Mouse (Mus musculus): ENCODE results near the gene Vmn1r45. TPM values are rescaled to one million over a fixed set of nuclear protein-coding genes. Genes with fewer than 3 reads are reported as not detected.
"Not testable (repeated sequence)": the region's sequence is repeated elsewhere in the genome, so short reads cannot be mapped to it uniquely, and the experiment has no call there.

Gene Vmn1r45
- not detected in 2 replicates for polyA plus RNA-seq (2016; fragmentation: Nextera tagmentation; extraction: Ambion mirVana)

DNA sequence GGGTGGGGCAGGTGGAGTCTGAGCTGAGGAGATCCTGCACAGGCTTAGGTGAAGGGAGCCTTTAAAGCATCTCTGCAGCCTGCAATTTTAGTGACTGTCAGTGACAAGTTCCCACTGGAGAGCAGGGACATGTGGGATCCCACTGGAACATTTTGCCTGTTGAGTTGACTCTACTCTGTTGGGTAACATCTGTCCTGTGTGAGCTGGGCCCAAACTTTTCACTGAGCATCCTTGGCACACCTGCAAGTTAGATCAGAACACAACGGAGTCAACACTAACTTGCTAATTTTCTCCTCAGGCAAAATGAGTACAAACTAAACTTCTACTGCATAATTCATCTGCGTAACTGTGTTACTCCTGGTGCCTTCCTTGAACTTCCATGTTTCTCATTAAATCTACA, at the start of gene Vmn1r45:
Gene Vmn1r45, minus strand, starts transcription at position 101 of the 400 bp plus-strand sequence.
- H3K9ac ChIP-seq; H3K36me3 ChIP-seq; H3K4me2 ChIP-seq (replicated peaks); ATAC-seq (ENCODE audit: low FRiP score, low read depth); H3K27ac ChIP-seq; H3K4me3 ChIP-seq; H3K4me1 ChIP-seq; H3K9me3 ChIP-seq; H3K27me3 ChIP-seq (replicated peaks): not testable (repeated sequence)
- 95% methylated on average over 2 of the region's 2 CpGs for WGBS

DNA sequence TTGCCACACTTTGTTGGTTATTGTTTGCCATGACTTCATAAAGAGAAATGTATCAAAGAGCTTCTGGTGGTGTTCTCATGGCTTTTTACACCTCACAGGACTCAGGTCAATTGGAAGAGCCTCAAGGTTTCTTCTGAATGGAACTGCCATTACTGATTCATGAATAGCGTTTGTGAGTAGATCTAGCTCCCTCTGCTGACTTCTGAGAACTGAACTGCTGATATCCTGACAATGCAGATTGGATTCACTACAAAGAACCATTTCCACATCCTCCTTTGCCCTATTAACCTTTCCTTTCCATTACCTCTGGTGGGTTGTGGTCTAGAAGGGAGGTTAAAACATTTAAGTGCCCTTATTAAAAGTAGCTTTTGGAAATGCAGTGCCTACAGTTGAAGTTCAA, 45.6 kb upstream of the Vmn1r45 start:
- H3K4me2 ChIP-seq (replicated peaks) = no peak overlapping the region
- H3K36me3 ChIP-seq = no peaks in the 10 kb centered on the region
- peaks cover 30% of the 10 kb centered on the region for H3K9me3 ChIP-seq
- no peak overlapping the region for H3K27ac ChIP-seq
- WGBS = 12% methylated on average over 1 of the region's 1 CpGs
- H3K4me3 ChIP-seq = no peak overlapping the region
- no peak for ATAC-seq (ENCODE audit: low FRiP score, low read depth)
- no peaks in the 10 kb centered on the region for H3K4me1 ChIP-seq
- H3K27me3 ChIP-seq (replicated peaks) = no peaks in the 10 kb centered on the region
- H3K9ac ChIP-seq = no peak overlapping the region

GRCm38 (mm10) chr6:89969013-89969412, 28.6 kb upstream of the Vmn1r45 start, which contains the start of gene Vmn1r46:
TSS of gene Vmn1r46 (plus strand) at chr6:89969313.
- Histone ChIP-seq H3K27me3 (replicated peaks) (no peaks in the 10 kb centered on the region), H3K9me3 (peaks cover 12% of the 10 kb centered on the region), H3K27ac (no peak within 1 kb of the TSS), H3K4me2 (replicated peaks) (no peak within 1 kb of the TSS), H3K36me3 (no peaks in the 10 kb centered on the region), H3K4me3 (no peak within 1 kb of the TSS), H3K4me1 (no peaks in the 10 kb centered on the region), H3K9ac (no peak within 1 kb of the TSS)
- no peak for ATAC-seq (ENCODE audit: low FRiP score, low read depth)
- WGBS = 59% methylated on average over 2 of the region's 2 CpGs

- Histone ChIP-seq H3K9ac (no peak overlapping the region), H3K36me3 (no peaks in the 10 kb centered on the region), H3K4me3 (no peak overlapping the region), H3K27ac (no peak overlapping the region), H3K9me3 (peaks cover 7% of the 10 kb centered on the region; the same call in 1 of the 2 replicates), H3K4me2 (replicated peaks) (no peak overlapping the region), H3K27me3 (replicated peaks) (no peaks in the 10 kb centered on the region), H3K4me1 (no peaks in the 10 kb centered on the region)
- ATAC-seq (ENCODE audit: low FRiP score, low read depth) = no peak
Measured at GRCm38 (mm10) chr6:89966341-89966740, 25.9 kb upstream of the Vmn1r45 start.

DNA sequence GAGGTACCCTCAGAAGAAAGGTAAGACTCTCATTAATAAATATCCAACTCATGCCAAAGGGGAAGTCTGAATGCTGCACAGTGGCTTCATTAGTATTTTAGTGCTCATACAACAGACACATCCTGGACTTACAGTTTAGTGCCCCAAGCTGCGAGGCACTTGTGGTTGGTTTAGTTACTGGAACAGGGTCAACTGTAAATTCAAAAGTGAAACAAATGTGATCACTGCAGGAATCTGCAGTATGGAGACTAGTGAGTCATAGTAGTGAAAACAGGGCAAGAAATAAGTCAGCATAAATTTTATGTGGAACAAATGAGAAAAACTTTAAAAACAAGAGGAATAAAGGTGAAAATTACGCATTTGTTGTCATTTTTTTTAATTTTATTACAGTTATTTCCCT, 13.2 kb upstream of the Vmn1r45 start:
- H3K4me2 ChIP-seq (replicated peaks) = no peak overlapping the region
- no peak overlapping the region for H3K9ac ChIP-seq
- peaks cover 12% of the 10 kb centered on the region; the same call in 1 of the 2 replicates for H3K9me3 ChIP-seq
- H3K36me3 ChIP-seq = no peaks in the 10 kb centered on the region
- H3K4me1 ChIP-seq = no peaks in the 10 kb centered on the region
- WGBS = 71% methylated on average over 2 of the region's 2 CpGs
- ATAC-seq (ENCODE audit: low FRiP score, low read depth) = no peak
- H3K4me3 ChIP-seq = no peak overlapping the region
- H3K27me3 ChIP-seq (replicated peaks) = no peaks in the 10 kb centered on the region
- no peak overlapping the region for H3K27ac ChIP-seq

- H3K36me3 ChIP-seq = no peaks in the 10 kb centered on the region
Measured at GRCm38 (mm10) chr6:89940926-89941325, 528 bp upstream of the Vmn1r45 start.

GRCm38 (mm10) chr6:89883812-89884211, 56.6 kb downstream of the Vmn1r45 start:
- no peak overlapping the region for H3K9ac ChIP-seq
- H3K36me3 ChIP-seq = no peaks in the 10 kb centered on the region
- H3K9me3 ChIP-seq = no peaks in the 10 kb centered on the region; the same call in 1 of the 2 replicates
- 66% methylated on average over 2 of the region's 2 CpGs for WGBS
- no peak overlapping the region for H3K27ac ChIP-seq
- H3K27me3 ChIP-seq (replicated peaks) = no peaks in the 10 kb centered on the region
- no peaks in the 10 kb centered on the region for H3K4me1 ChIP-seq
- H3K4me2 ChIP-seq (replicated peaks) = no peak overlapping the region
- no peak overlapping the region for H3K4me3 ChIP-seq
- no peak for ATAC-seq (ENCODE audit: low FRiP score, low read depth)

More at GRCm38 (mm10) chr6:89940926-89941325, 528 bp upstream of the Vmn1r45 start:
- Histone ChIP-seq H3K4me1 (no peaks in the 10 kb centered on the region), H3K27ac (no peak overlapping the region), H3K9me3 (no peaks in the 10 kb centered on the region), H3K4me2 (replicated peaks) (no peak overlapping the region), H3K9ac (no peak overlapping the region), H3K27me3 (replicated peaks) (no peaks in the 10 kb centered on the region), H3K4me3 (no peak overlapping the region)
- no peak for ATAC-seq (ENCODE audit: low FRiP score, low read depth)
- 83% methylated on average over 2 of the region's 2 CpGs for WGBS

GRCm38 (mm10) chr6:89883360-89883759, 57.0 kb downstream of the Vmn1r45 start, which contains the start of gene Vmn1r44:
TSS of gene Vmn1r44 (plus strand) at chr6:89883660.
- WGBS = 91% methylated on average over 1 of the region's 1 CpGs
- H3K27ac ChIP-seq = no peak within 1 kb of the TSS
- no peaks in the 10 kb centered on the region for H3K27me3 ChIP-seq (replicated peaks)
- H3K4me1 ChIP-seq = no peaks in the 10 kb centered on the region
- H3K4me2 ChIP-seq (replicated peaks) = no peak within 1 kb of the TSS
- no peak within 1 kb of the TSS for H3K9ac ChIP-seq
- H3K9me3 ChIP-seq = no peaks in the 10 kb centered on the region; the same call in 1 of the 2 replicates
- no peaks in the 10 kb centered on the region for H3K36me3 ChIP-seq
- no peak within 1 kb of the TSS for H3K4me3 ChIP-seq
- no peak for ATAC-seq (ENCODE audit: low FRiP score, low read depth)

Other genes with a start within 250 kb of the Vmn1r45 start
- not detected in 2 replicates for gene Vmn1r40, start 233.1 kb downstream of the Vmn1r45 start, polyA plus RNA-seq (2016; fragmentation: Nextera tagmentation; extraction: Ambion mirVana)
- not detected in 2 replicates for gene Vmn1r41, start 199.8 kb downstream of the Vmn1r45 start, polyA plus RNA-seq (2016; fragmentation: Nextera tagmentation; extraction: Ambion mirVana)
- gene Vmn1r42, start 64.2 kb downstream of the Vmn1r45 start, polyA plus RNA-seq (2016; fragmentation: Nextera tagmentation; extraction: Ambion mirVana) = not detected in 2 replicates
- gene Vmn1r43, start 64.2 kb downstream of the Vmn1r45 start, polyA plus RNA-seq (2016; fragmentation: Nextera tagmentation; extraction: Ambion mirVana) = not detected in 2 replicates
- not detected in 2 replicates for gene Vmn1r44, start 56.9 kb downstream of the Vmn1r45 start, polyA plus RNA-seq (2016; fragmentation: Nextera tagmentation; extraction: Ambion mirVana)
- not detected in 2 replicates for gene Vmn1r46, start 28.7 kb upstream of the Vmn1r45 start, polyA plus RNA-seq (2016; fragmentation: Nextera tagmentation; extraction: Ambion mirVana)
- not detected in 2 replicates for gene Vmn1r47, start 75.5 kb upstream of the Vmn1r45 start, polyA plus RNA-seq (2016; fragmentation: Nextera tagmentation; extraction: Ambion mirVana)
- gene Vmn1r48, start 96.2 kb upstream of the Vmn1r45 start, polyA plus RNA-seq (2016; fragmentation: Nextera tagmentation; extraction: Ambion mirVana) = not detected in 2 replicates
- gene Vmn1r49, start 137.9 kb upstream of the Vmn1r45 start, polyA plus RNA-seq (2016; fragmentation: Nextera tagmentation; extraction: Ambion mirVana) = not detected in 2 replicates
- not detected in 2 replicates for gene Vmn1r50, start 160.8 kb upstream of the Vmn1r45 start, polyA plus RNA-seq (2016; fragmentation: Nextera tagmentation; extraction: Ambion mirVana)
- not detected in 2 replicates for gene Vmn1r51, start 182.0 kb upstream of the Vmn1r45 start, polyA plus RNA-seq (2016; fragmentation: Nextera tagmentation; extraction: Ambion mirVana)
- gene Vmn1r52, start 234.2 kb upstream of the Vmn1r45 start, polyA plus RNA-seq (2016; fragmentation: Nextera tagmentation; extraction: Ambion mirVana) = not detected in 2 replicates

Measured in neural tube, embryonic 12.5 days (tissue).